Mouse (Mus musculus): Measurements from ENCODE around the gene Sftpd.

DNA sequence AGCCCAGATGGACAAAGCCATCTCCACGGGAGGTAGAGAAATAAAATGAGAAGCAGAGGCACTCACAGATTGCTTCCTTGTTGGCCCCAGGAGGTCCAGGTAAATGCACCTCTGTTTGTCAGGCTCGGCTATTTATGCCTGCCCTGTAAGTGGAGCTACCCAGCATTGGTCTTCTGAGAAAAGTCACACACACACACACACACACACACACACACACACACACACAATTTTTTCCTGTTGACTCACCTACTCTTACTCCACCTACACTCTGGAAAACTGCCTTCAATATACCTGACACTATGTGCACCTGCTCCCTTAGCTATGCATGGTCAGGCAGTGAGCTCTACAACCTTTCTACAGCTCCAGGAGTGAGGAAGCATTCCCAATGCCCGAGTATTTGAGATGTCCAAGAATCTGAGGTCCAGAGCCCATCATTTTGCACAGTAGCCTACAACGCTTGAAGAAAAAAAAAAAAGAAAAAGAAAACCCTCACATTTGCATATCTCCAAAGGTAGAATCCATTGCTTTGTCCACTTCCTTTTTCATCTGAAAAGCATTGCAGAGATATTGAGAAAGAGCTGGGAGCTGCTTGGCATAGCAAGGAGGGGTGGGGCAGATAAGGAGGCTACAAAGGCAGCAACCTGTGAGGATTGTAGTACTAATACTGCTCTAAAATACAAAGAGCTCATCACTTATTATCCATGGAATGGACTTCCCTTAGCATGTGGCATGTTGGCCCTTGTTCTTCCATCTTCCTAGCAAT, at the start of gene Sftpd:
- TF ChIP-seq CEBPB (IDR thresholded peaks at IDR 0.05; ENCODE audit: low read depth) = no peak
- no peak for TF ChIP-seq CTCF (IDR thresholded peaks at IDR 0.05; ENCODE audit: control insufficient read depth, insufficient read depth, insufficient read length)
